Mouse (Mus musculus) hindbrain, embryonic 16.5 days (tissue): Measurements from ENCODE around the gene Prss46. TPM values are rescaled to one million over a fixed set of nuclear protein-coding genes. Genes with fewer than 3 reads are reported as not detected.

Experiments
- ATAC-seq: fragments of 200-750 bp; cut with Nextera tagmentation; 2 replicates; pipeline ENCODE4 v1.8.0; 2017; ENCODE audit warnings: moderate TSS enrichment, moderate library complexity
- H3K27ac ChIP-seq: fragments of 300-500 bp; sonication (generic); 2 replicates; pipeline ENCODE4 v1.5.1; 2014; ENCODE audit warnings: low read depth, mild to moderate bottlenecking, control low read depth, low read length, moderate library complexity
- H3K27me3 ChIP-seq: fragments of 300-500 bp; sonication (generic); replicated peaks from 2 replicates; pipeline ENCODE4 v1.6.1; 2014; ENCODE audit warnings: low read length; ENCODE audit not compliant: control insufficient read depth, insufficient read depth
- H3K36me3 ChIP-seq: fragments of 300-500 bp; sonication (generic); 2 replicates; pipeline ENCODE4 v1.6.1; 2014; ENCODE audit warnings: mild to moderate bottlenecking, low read length, moderate library complexity, mixed read lengths; ENCODE audit not compliant: control insufficient read depth, insufficient read depth
- H3K4me1 ChIP-seq: fragments of 300-500 bp; sonication (generic); 2 replicates; pipeline ENCODE4 v1.6.1; 2014; ENCODE audit warnings: low read depth, low read length; ENCODE audit not compliant: control insufficient read depth, insufficient read depth
- H3K4me2 ChIP-seq: fragments of 300-500 bp; sonication (generic); 2 replicates; pipeline ENCODE4 v1.6.1; 2014; ENCODE audit warnings: mild to moderate bottlenecking, low read length, control low read depth, moderate library complexity
- H3K4me3 ChIP-seq: fragments of 300-500 bp; sonication (generic); 2 replicates; pipeline ENCODE4 v1.5.1; 2014; ENCODE audit warnings: mild to moderate bottlenecking, low read length, control low read depth, moderate library complexity
- H3K9ac ChIP-seq: fragments of 300-500 bp; sonication (generic); 2 replicates; pipeline ENCODE4 v1.6.1; 2014; ENCODE audit warnings: low read depth, mild to moderate bottlenecking, control low read depth, low read length, moderate library complexity
- H3K9me3 ChIP-seq: fragments of 300-500 bp; sonication (generic); 2 replicates; pipeline ENCODE4 v1.6.1; 2014; ENCODE audit warnings: mild to moderate bottlenecking, low read length, moderate library complexity; ENCODE audit not compliant: control insufficient read depth
- WGBS: fragments of 180-500 bp; shearing (Covaris S2); extraction: QIAGEN DNeasy Blood & Tissue Kit; methylation state at CpG from one replicate; pipeline ENCODE4 v1.1.7; 2014; 5-methylcytosine and 5-hydroxymethylcytosine counted together
- polyA plus RNA-seq: library from polyadenylated mRNA; unstranded; fragments of >200 nt; fragmentation: Nextera tagmentation; extraction: Ambion mirVana; gene quantifications from 2 replicates; pipeline ENCODE4 v1.2.1, GENCODE M21; 2015

Gene Prss46
- polyA plus RNA-seq, 1 experiment from 2014 or later, result not detected

GRCm38 (mm10) chr9:110888935-110889334, 44.6 kb downstream of the Prss46 start:
- H3K27me3 ChIP-seq, result no peaks in the 10 kb centered on the region; the same call in none of the 2 replicates
- H3K36me3 ChIP-seq, result no peaks in the 10 kb centered on the region
- 94% methylated on average over 14 of the region's 14 CpGs for WGBS
- no peaks in the 10 kb centered on the region for H3K9me3 ChIP-seq
- H3K27ac ChIP-seq, result no peak overlapping the region
- no peak overlapping the region for H3K4me2 ChIP-seq
- H3K4me1 ChIP-seq, result no peaks in the 10 kb centered on the region
- ATAC-seq, result no peak
- H3K9ac ChIP-seq, result no peak overlapping the region
- no peak overlapping the region for H3K4me3 ChIP-seq

- Histone ChIP-seq H3K4me1 (no peaks in the 10 kb centered on the region), H3K36me3 (no peaks in the 10 kb centered on the region), H3K27me3 (no peaks in the 10 kb centered on the region; the same call in 1 of the 2 replicates), H3K9me3 (no peaks in the 10 kb centered on the region), H3K4me3 (no peak overlapping the region), H3K4me2 (no peak overlapping the region), H3K27ac (no peak overlapping the region), H3K9ac (no peak overlapping the region)
- WGBS, result 14% methylated on average over 21 of the region's 21 CpGs
- no peak for ATAC-seq
These were observed 45.9 kb downstream of the Prss46 start for GRCm38 (mm10) chr9:110890026-110890783.

- H3K27me3 ChIP-seq, result no peaks in the 10 kb centered on the region; the same call in 1 of the 2 replicates
- no peak overlapping the region for H3K27ac ChIP-seq
- no peak for ATAC-seq
- H3K9ac ChIP-seq, result no peak overlapping the region
- H3K9me3 ChIP-seq, result no peaks in the 10 kb centered on the region
- 82% methylated on average over 12 of the region's 12 CpGs for WGBS
- H3K36me3 ChIP-seq, result no peaks in the 10 kb centered on the region
- no peak overlapping the region for H3K4me3 ChIP-seq
- H3K4me2 ChIP-seq, result no peak overlapping the region
- H3K4me1 ChIP-seq, result no peaks in the 10 kb centered on the region; the same call in 1 of the 2 replicates
These were observed 46.9 kb downstream of the Prss46 start for GRCm38 (mm10) chr9:110891077-110891828.

- H3K36me3 ChIP-seq, result no peaks in the 10 kb centered on the region
- no peak overlapping the region for H3K9ac ChIP-seq
- no peaks in the 10 kb centered on the region for H3K9me3 ChIP-seq
- H3K4me1 ChIP-seq, result no peaks in the 10 kb centered on the region; the same call in 1 of the 2 replicates
- H3K27ac ChIP-seq, result no peak overlapping the region
- H3K4me3 ChIP-seq, result no peak overlapping the region
- ATAC-seq, result no peak
- 86% methylated on average over 3 of the region's 3 CpGs for WGBS
- H3K4me2 ChIP-seq, result no peak overlapping the region
- no peaks in the 10 kb centered on the region; the same call in 1 of the 2 replicates for H3K27me3 ChIP-seq
These were observed 48.2 kb downstream of the Prss46 start for GRCm38 (mm10) chr9:110892552-110892951.

DNA sequence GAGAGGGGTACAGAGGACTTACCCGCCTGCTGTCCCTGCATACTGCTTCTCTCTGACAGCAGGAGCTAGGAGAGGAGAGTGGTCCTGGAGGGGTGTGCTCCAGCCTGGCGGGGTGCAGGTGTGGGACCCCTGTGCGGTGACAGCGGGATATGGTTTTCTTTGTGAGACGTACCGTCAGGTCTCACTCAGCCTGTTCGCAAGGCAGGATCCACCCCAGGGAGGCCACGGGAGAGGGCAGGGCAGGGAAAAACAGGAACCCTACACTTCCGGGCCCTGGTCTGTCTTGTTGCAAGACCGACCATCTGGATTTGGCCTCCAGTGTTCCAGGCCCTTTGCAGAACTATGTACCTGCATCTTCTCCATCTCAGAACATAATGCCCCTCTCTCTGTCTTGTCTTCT, 49.1 kb downstream of the Prss46 start:
- no peaks in the 10 kb centered on the region for H3K36me3 ChIP-seq
- WGBS, result 68% methylated on average over 10 of the region's 10 CpGs

DNA sequence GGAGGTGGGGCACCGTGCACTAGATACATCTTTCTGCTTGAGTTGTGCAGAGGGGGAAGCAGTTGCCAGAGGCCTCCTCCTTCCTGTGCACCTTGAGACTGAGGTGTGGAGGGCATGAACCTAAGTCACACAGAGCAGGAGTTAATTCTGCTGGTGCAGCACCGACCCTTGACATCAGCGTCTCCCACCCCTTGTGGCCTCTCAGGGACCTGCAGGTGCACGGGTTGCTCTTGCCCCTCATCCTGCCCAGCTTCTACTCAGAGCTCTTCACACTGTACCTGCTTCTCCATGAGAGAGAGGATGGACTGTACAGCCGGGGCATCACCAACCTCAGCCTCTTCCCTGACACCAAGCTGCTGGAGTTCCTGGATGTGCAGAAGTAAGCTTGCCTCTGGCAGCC, 51.2 kb downstream of the Prss46 start:
- H3K9ac ChIP-seq, result no peak overlapping the region; the same call in 1 of the 2 replicates
- ATAC-seq, result 0 out of 2 replicates have a peak, but pooled peaks have one; percentile 10
- no peak overlapping the region for H3K4me3 ChIP-seq
- no peaks in the 10 kb centered on the region; the same call in 1 of the 2 replicates for H3K27me3 ChIP-seq
- 63% methylated on average over 5 of the region's 5 CpGs for WGBS
- no peaks in the 10 kb centered on the region; the same call in 1 of the 2 replicates for H3K4me1 ChIP-seq
- no peaks in the 10 kb centered on the region for H3K9me3 ChIP-seq
- H3K27ac ChIP-seq, result no peak overlapping the region
- no peak overlapping the region for H3K4me2 ChIP-seq
- no peaks in the 10 kb centered on the region for H3K36me3 ChIP-seq

More for the DNA sequence above, 49.1 kb downstream of the Prss46 start:
- Histone ChIP-seq H3K27ac (no peak overlapping the region), H3K4me1 (no peaks in the 10 kb centered on the region; the same call in 1 of the 2 replicates), H3K4me2 (no peak overlapping the region), H3K27me3 (no peaks in the 10 kb centered on the region; the same call in 1 of the 2 replicates), H3K9ac (no peak overlapping the region), H3K4me3 (no peak overlapping the region), H3K9me3 (no peaks in the 10 kb centered on the region)
- no peak for ATAC-seq

- 13% methylated on average over 7 of the region's 7 CpGs for WGBS
- H3K4me2 ChIP-seq, result peak overlapping the region; percentile 34
- H3K27me3 ChIP-seq, result no peaks in the 10 kb centered on the region; the same call in 1 of the 2 replicates
- no peak overlapping the region for H3K9ac ChIP-seq
- H3K4me1 ChIP-seq, result no peaks in the 10 kb centered on the region; the same call in 1 of the 2 replicates
- H3K27ac ChIP-seq, result no peak overlapping the region
- no peak overlapping the region for H3K4me3 ChIP-seq
- no peaks in the 10 kb centered on the region for H3K36me3 ChIP-seq
- peak; percentile 51; the same call in 1 of the 2 replicates for ATAC-seq
- no peaks in the 10 kb centered on the region for H3K9me3 ChIP-seq
These were observed 51.7 kb downstream of the Prss46 start for GRCm38 (mm10) chr9:110895994-110896393.

DNA sequence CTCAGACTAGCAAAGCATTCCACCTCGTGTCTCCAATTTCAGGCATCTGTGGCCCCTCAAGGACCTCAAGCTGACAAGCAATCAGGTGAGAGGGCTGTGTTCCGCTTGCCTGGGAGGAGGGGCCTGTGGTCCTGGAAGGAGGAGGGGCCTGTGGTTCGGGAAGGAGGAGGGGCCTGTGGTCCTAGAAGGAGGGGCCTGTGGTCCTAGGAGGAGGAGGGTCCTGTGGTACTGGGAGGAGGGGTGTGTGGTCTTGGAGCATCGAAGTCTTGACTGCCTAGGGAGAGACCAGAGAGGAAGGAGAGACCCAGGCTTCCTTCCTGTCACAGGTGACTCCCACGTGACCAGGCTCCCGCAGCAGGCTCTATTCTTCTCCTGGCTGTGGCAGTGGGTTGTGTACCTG, 52.3 kb downstream of the Prss46 start:
- no peaks in the 10 kb centered on the region for H3K36me3 ChIP-seq
- H3K4me3 ChIP-seq, result no peak overlapping the region
- no peak for ATAC-seq
- no peaks in the 10 kb centered on the region; the same call in 1 of the 2 replicates for H3K27me3 ChIP-seq
- H3K4me2 ChIP-seq, result peak overlapping the region; percentile 34
- H3K9me3 ChIP-seq, result no peaks in the 10 kb centered on the region
- H3K4me1 ChIP-seq, result no peaks in the 10 kb centered on the region; the same call in 1 of the 2 replicates
- 14% methylated on average over 6 of the region's 6 CpGs for WGBS
- no peak overlapping the region; the same call in 1 of the 2 replicates for H3K9ac ChIP-seq
- no peak overlapping the region for H3K27ac ChIP-seq
